Mouse (Mus musculus) cerebellum, adult 2 months (tissue): ENCODE data around the gene Dlgap1.

Source experiments
- CTCF ChIP-seq: fragments of 200-500 bp; IDR thresholded peaks from 2 replicates; pipeline ENCODE4 v1.5.1; 2011; ENCODE audit warnings: low read depth, mild to moderate bottlenecking, control low read depth, low read length, moderate library complexity, borderline replicate concordance; ENCODE audit not compliant: insufficient read depth
- POLR2A ChIP-seq: fragments of 200-500 bp; IDR thresholded peaks from 2 replicates; pipeline ENCODE4 v1.6.1; 2011; ENCODE audit warnings: low read length, control low read depth, borderline replicate concordance; ENCODE audit not compliant: insufficient read depth

GRCm38 (mm10) chr17:70706976-70707818, 738.3 kb downstream of the Dlgap1 start:
- TF ChIP-seq POLR2A (no peak), CTCF (peak; percentile 80)
